Mouse (Mus musculus) Patski (cell line): ENCODE data around the gene Klri1. TPM values are rescaled to one million over a fixed set of nuclear protein-coding genes. Genes with fewer than 3 reads are reported as not detected.
"Not testable (repeated sequence)": the region's sequence is repeated elsewhere in the genome, so short reads cannot be mapped to it uniquely, and the experiment has no call there.

ENCODE experiments used
- ATAC-seq: fragments of 100-300 bp; one replicate; pipeline ENCODE4 v1.8.0; 2021
- CTCF ChIA-PET: fragments of 350-600 bp; sonication (Branson Sonifier 250); formaldehyde crosslinking; loops from one replicate; lab custom pipeline; 2022; ENCODE audit warnings: inconsistent platforms; lab: Charles Lee
- POLR2A ChIA-PET: fragments of 350-600 bp; sonication (Branson Sonifier 250); formaldehyde crosslinking; loops from one replicate; lab custom pipeline; 2022; ENCODE audit warnings: antibody characterized with exemption, inconsistent platforms; lab: Charles Lee
- DNase-seq: peaks from one replicate; pipeline ENCODE4 v3.0.0-alpha.2; 2011; ENCODE audit warnings: low read depth, low spot score
- H3K27me3 ChIP-seq: fragments of 371-371 bp; one replicate; pipeline ENCODE4 v1.5.1; 2021
- CTCF ChIP-seq: fragments of 100-300 bp; IDR thresholded peaks from one replicate; pipeline ENCODE4 v1.5.1; 2021
- in situ Hi-C: fragments of 300-500 bp; cut with MboI; formaldehyde crosslinking; loops from 3 replicates; pipeline ENCODE4 v1.11.1; 2018; ENCODE audit warnings: low pct_unique_long_range_greater_than_20kb, mixed read lengths
- polyA plus RNA-seq: library from polyadenylated mRNA; unstranded; gene quantifications from one replicate; pipeline ENCODE4 v1.2.3, GENCODE M21; 2021

The Klri1 gene
- not detected for polyA plus RNA-seq

- TF ChIP-seq CTCF: no peak
- ATAC-seq: no peak
- no peak for DNase-seq
- in situ Hi-C loops: no loop called here
- CTCF ChIA-PET: no interaction called here
- POLR2A ChIA-PET: no interaction called here
- H3K27me3 ChIP-seq: no peaks in the 10 kb centered on the region
These were observed at the start of gene Klri1 for GRCm38 (mm10) chr6:129717032-129717431. Gene Klri1, minus strand, starts transcription at chr6:129717132.

- in situ Hi-C loops: no loop called here
- no peak for TF ChIP-seq CTCF
- ATAC-seq (no peak), DNase-seq (no peak)
- POLR2A ChIA-PET: no interaction called here
- H3K27me3 ChIP-seq: no peaks in the 10 kb centered on the region
- CTCF ChIA-PET: no interaction called here
These were observed 30.7 kb upstream of the Klri1 start for GRCm38 (mm10) chr6:129747654-129748032.

GRCm38 (mm10) chr6:129747016-129747653, 30.2 kb upstream of the Klri1 start:
- H3K27me3 ChIP-seq: no peaks in the 10 kb centered on the region
- ATAC-seq (no peak), DNase-seq (no peak)
- POLR2A ChIA-PET: no interaction called here
- in situ Hi-C loops: no loop called here
- TF ChIP-seq CTCF: no peak
- CTCF ChIA-PET: no interaction called here

- ChIA-PET POLR2A (no interaction called here), CTCF (no interaction called here)
- no peak for ATAC-seq
- H3K27me3 ChIP-seq: no peaks in the 10 kb centered on the region
- no peak for TF ChIP-seq CTCF
- in situ Hi-C loops: no loop called here
- no peak for DNase-seq
These were observed 29.2 kb upstream of the Klri1 start for GRCm38 (mm10) chr6:129746151-129746550.

- no peak for TF ChIP-seq CTCF
- CTCF ChIA-PET: no interaction called here
- POLR2A ChIA-PET: no interaction called here
- H3K27me3 ChIP-seq: no peaks in the 10 kb centered on the region
- ATAC-seq (no peak), DNase-seq (no peak)
- in situ Hi-C loops: no loop called here
These were observed 23.3 kb upstream of the Klri1 start, which contains the start of gene Klri2 for GRCm38 (mm10) chr6:129740069-129740721. Gene Klri2, minus strand, starts transcription at chr6:129740484.

GRCm38 (mm10) chr6:129736414-129736813, 19.5 kb upstream of the Klri1 start:
- H3K27me3 ChIP-seq: no peaks in the 10 kb centered on the region
- no peak for TF ChIP-seq CTCF
- ATAC-seq (no peak), DNase-seq (no peak)
- ChIA-PET POLR2A (no interaction called here), CTCF (no interaction called here)
- in situ Hi-C loops: no loop called here

GRCm38 (mm10) chr6:129727237-129727636, 10.3 kb upstream of the Klri1 start:
- TF ChIP-seq CTCF: no peak
- no peak for ATAC-seq
- in situ Hi-C loops: no loop called here
- CTCF ChIA-PET: no interaction called here
- POLR2A ChIA-PET: no interaction called here
- no peak for DNase-seq
- H3K27me3 ChIP-seq: peaks cover 4% of the 10 kb centered on the region

- POLR2A ChIA-PET: no interaction called here
- DNase-seq (no peak), ATAC-seq (no peak)
- peaks cover 4% of the 10 kb centered on the region for H3K27me3 ChIP-seq
- in situ Hi-C loops: no loop called here
- TF ChIP-seq CTCF: no peak
- CTCF ChIA-PET: no interaction called here
These were observed 4.5 kb upstream of the Klri1 start for GRCm38 (mm10) chr6:129721390-129721789.

GRCm38 (mm10) chr6:129720487-129720886, 3.6 kb upstream of the Klri1 start:
- ATAC-seq (no peak), DNase-seq (no peak)
- in situ Hi-C loops: no loop called here
- peaks cover 4% of the 10 kb centered on the region for H3K27me3 ChIP-seq
- CTCF ChIA-PET: no interaction called here
- no peak for TF ChIP-seq CTCF
- POLR2A ChIA-PET: no interaction called here

- ChIA-PET CTCF (interaction anchor here (1.2 kb wide), 1 partner anchor 41 kb away, joined by 3 read pairs; no protein-coding TSS in a partner anchor), POLR2A (no interaction called here)
- DNase-seq: no peak
- TF ChIP-seq CTCF: no peak
- no peak for ATAC-seq
- no peaks in the 10 kb centered on the region for H3K27me3 ChIP-seq
- in situ Hi-C loops: no loop called here
These were observed 3.4 kb downstream of the Klri1 start for GRCm38 (mm10) chr6:129713566-129713965.

- H3K27me3 ChIP-seq, in situ Hi-C loops, ATAC-seq, DNase-seq, CTCF ChIA-PET, POLR2A ChIA-PET: not testable (repeated sequence)
These were observed 25.5 kb downstream of the Klri1 start for GRCm38 (mm10) chr6:129691436-129691835.
